Mouse (Mus musculus): ENCODE results near the gene Mycbp2. TPM values are rescaled to one million over a fixed set of nuclear protein-coding genes. Genes with fewer than 3 reads are reported as not detected.

The Mycbp2 gene
- total RNA-seq, 2 experiments from 2014 or later, result 154 to 162 TPM

GRCm38 (mm10) chr14:103114994-103115670 lies 231.5 kb downstream of the Mycbp2 start:
- intact Hi-C loops (cut with DNase I), result loop anchor here (5.0 kb wide), 1 partner anchor 37 kb away; no protein-coding TSS in a partner anchor
- no peak for DNase-seq (ENCODE audit: low spot score in 2 of 2)

DNA sequence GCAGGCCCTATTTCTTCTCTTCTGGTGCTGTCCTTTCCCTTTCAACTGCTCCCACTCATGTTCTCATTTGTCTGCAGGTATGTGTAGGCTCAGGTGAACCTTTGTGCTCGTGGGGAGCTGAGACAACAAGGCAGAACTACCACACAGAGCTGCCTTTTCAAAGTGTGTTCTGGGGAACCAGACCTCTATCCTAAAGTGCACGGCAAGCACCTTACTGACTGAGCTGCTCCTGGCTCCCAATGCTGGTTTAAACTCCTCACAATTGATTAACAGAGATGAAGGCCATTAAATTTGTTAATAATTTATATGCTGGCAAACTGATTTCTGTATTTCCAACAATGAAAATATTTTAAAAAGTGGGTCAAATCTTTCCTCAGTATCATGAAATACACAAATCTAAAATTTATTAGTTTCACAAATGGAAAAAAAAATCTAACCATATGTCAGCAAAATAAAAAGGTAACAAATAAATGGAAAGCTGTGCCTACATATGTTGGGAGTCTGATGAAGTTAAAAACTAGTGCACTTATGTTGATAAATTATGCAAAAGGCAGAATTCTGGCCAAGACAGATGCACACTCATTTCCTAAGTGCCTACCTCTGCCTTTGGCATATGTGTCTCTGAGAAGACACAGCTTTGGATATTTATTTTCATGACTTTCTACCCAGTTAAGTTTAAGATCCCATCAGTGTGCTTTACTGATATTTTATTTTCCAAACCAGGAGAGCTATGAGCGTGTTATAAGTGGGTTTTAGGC lies 233.8 kb downstream of the Mycbp2 start:
- intact Hi-C loops (cut with DNase I), result loop anchor here (5.0 kb wide), 1 partner anchor 40 kb away; no protein-coding TSS in a partner anchor
- DNase-seq (ENCODE audit: low spot score in 2 of 2), result no peak

DNA sequence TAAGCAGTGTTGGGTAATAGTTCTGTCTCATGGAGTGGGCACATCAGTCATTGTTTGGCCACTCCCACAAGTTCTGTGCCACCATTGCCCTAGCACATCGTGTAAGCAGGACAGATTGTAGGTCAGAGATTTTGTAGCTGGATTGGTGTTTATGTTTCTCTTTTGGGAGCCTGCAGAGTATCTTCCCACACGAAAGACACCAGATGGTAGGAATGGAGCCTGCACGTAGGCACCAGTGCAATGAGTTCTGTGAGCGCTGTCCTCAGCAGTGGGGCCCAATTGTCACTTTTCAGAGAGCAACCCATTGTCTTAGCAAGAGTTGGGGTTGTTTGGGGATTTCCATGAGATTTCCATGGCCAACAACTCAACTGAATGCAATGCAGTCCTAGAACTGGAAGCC lies 236.6 kb downstream of the Mycbp2 start:
- peak; percentile 27 to 88 for DNase-seq (ENCODE audit: low spot score in 2 of 2)
- intact Hi-C loops (cut with DNase I), result loop anchor here (5.0 kb wide), 1 partner anchor 42 kb away; no protein-coding TSS in a partner anchor

DNA sequence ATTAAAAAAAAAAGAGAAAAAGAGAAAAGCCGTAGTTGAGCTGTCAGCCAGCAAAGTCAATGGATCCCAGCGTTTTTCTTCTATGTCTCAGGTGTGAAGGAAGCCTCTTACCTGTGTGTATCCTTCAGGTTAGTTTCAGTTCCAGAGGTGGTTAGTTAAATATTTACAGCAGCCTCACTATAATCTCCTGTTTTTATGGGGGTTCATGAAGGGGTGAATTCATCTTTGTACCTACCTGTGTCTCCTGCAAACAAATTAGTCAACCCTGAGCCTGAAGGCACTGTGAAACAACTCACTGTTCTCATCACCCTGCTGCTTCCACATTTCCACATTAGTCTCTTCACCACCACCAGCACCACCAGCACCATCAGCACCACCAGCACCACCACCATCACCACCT lies 240.3 kb downstream of the Mycbp2 start:
- DNase-seq (ENCODE audit: low spot score in 2 of 2), result no peak
- intact Hi-C loops (cut with DNase I), result no loop called here

GRCm38 (mm10) chr14:103102731-103103335 lies 243.8 kb downstream of the Mycbp2 start:
- intact Hi-C loops (cut with DNase I), result no loop called here
- no peak for DNase-seq (ENCODE audit: low spot score in 2 of 2)

- intact Hi-C loops (cut with DNase I), result no loop called here
- DNase-seq (ENCODE audit: low spot score in 2 of 2), result no peak
Measured at GRCm38 (mm10) chr14:103102246-103102645, 244.4 kb downstream of the Mycbp2 start.

- intact Hi-C loops (cut with DNase I), result no loop called here
Measured at GRCm38 (mm10) chr14:103101171-103101570, 245.4 kb downstream of the Mycbp2 start.

DNA sequence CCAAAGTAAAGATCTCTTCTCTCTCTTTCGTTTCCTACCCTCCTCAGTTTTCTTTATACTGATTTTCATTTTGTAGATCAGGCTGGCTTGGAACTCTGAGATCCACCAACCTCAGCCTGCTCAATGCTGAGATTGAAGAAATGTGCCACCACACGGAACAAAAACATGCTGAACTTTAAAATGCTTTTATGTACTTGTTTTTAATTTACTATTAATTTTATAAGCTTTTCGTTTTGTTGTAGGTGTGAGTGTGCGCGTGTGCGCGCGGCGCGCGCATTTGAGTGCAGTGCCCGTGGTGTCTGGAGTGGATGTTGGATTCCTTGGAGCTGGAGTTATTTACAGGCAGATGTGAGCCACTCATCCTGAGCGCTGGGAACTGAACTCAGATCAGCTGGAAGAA lies 246.3 kb downstream of the Mycbp2 start:
- DNase-seq (ENCODE audit: low spot score in 2 of 2), result no peak
- intact Hi-C loops (cut with DNase I), result no loop called here

More at GRCm38 (mm10) chr14:103101171-103101570, 245.4 kb downstream of the Mycbp2 start:
- no peak for DNase-seq (ENCODE audit: low spot score in 2 of 2)

DNA sequence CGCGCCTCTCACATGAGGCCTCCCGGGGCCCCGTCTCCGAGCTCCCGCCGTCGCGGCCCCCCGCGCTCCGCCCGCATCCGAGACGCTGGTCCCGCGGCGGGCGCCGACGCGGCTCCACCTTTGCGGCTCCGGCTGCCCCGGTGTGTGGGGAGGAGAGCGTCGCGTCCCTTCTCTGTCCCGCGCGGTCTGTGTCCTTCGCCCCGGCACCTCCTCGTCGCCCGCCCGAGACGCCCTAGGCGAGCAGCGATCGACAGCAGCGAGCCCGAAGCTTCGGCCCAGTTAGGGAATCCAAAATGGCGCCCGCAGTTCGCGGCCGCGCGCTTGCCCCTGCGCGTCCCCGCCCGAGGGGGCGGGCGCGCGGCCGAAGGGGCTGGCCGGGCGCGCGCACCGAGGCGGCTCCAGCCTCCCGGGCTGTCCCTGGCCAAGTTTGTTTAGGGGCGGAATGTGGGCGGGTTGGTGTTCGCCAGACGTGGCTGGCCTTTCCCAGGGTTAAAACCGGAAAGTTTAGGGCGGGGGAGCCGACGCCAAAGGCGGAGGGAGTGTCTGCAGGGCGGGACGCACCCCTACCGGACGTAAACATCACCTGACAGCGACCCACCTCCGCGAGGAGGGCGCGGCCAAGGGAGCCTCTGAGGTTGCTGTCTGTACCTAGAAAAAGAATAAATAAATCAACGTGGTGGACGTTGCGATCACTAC lies 247.2 kb downstream of the Mycbp2 start, which contains the start of gene Fbxl3:
Gene Fbxl3 (minus strand): TSS at position 329 of the 696 bp plus-strand sequence.
- peak; percentile 84 to 90 for DNase-seq (ENCODE audit: low spot score in 2 of 2)
- intact Hi-C loops (cut with DNase I), result loop anchor here (1.0 kb wide), 1 partner anchor 29 kb away; the partner anchor contains the start of gene Cln5

DNA sequence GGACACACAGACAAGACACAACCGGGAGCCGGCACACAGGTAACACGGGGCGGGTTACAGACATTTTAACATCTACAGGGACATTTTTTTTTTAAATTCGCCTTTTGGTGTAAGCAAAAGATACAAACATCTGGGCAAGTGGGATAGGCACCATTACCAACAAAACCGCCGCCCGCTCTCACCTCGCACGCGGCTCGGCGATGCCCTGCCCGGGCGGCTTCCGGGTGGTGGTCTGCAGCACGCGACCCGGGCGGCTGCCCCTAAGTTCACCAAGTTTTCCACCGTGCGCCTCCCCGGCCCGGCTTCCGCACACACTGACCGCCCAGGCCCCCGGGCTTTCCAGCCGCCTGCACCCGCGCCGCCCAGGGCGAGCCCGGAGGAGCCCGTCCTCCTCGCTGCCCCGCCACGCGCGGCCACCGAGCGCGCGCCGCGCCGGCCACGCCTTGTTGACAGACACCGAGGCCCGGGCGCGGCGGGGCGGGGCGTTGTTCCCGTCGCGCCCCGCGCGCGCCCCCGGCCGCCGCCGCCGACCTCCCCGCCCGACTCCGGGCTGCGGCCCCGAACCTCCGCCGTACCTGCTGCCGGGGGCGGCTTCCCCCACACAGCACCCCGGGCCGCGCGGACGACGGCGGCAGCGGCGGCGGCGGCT lies 247.9 kb downstream of the Mycbp2 start:
- intact Hi-C loops (cut with DNase I), result loop anchor here (1.0 kb wide), 1 partner anchor 28 kb away; the partner anchor contains the start of gene Cln5
- peak; percentile 71 to 83 for DNase-seq (ENCODE audit: low spot score in 2 of 2)

DNA sequence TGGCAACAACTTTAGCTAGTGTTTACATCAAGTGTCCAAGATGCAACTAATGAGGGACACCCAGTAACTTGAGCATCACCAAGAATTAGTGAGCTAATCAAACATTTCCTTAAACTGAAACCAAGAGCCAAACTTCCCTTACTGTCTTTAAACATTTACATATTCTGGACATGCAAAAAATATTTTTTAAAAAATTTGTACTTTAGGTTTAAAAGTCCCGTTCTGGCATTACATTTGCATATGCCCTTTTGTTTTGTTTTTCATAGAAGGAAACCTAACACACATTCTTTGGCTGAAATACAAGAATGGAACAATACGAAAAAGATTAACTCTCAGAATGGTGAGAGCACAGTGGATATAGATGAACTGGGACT lies 248.4 kb downstream of the Mycbp2 start:
- DNase-seq (ENCODE audit: low spot score in 2 of 2), result no peak
- intact Hi-C loops (cut with DNase I), result no loop called here

GRCm38 (mm10) chr14:103096621-103097020 lies 250.0 kb downstream of the Mycbp2 start:
- intact Hi-C loops (cut with DNase I), result no loop called here

DNA sequence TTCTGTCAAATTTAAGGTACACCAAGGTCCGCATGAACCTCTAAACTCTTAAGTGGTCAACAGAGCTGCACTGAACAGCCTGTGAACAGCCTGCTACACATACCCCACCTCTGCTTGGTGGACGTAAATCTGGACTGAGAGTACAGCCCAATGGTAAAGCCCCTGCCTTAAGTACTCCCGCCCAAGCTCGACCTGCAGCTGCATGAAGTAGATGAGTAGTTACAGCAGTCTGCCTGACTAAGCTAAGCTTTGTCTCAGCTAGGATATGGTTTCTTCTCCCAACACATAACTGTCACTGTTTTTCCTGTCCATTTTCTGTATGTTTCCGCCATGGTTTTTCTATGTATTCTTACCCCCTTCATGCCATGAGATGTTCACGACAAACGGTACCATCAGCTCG lies 250.8 kb downstream of the Mycbp2 start:
- intact Hi-C loops (cut with DNase I), result no loop called here
- DNase-seq (ENCODE audit: low spot score in 2 of 2), result no peak

More at GRCm38 (mm10) chr14:103096621-103097020, 250.0 kb downstream of the Mycbp2 start:
- DNase-seq (ENCODE audit: low spot score in 2 of 2), result no peak

- DNase-seq (ENCODE audit: low spot score in 2 of 2), result no peak
- intact Hi-C loops (cut with DNase I), result no loop called here
Measured at GRCm38 (mm10) chr14:103095036-103095435, 251.6 kb downstream of the Mycbp2 start.

- intact Hi-C loops (cut with DNase I), result no loop called here
- DNase-seq (ENCODE audit: low spot score in 2 of 2), result no peak
Measured at GRCm38 (mm10) chr14:103093670-103094069, 252.9 kb downstream of the Mycbp2 start.

DNA sequence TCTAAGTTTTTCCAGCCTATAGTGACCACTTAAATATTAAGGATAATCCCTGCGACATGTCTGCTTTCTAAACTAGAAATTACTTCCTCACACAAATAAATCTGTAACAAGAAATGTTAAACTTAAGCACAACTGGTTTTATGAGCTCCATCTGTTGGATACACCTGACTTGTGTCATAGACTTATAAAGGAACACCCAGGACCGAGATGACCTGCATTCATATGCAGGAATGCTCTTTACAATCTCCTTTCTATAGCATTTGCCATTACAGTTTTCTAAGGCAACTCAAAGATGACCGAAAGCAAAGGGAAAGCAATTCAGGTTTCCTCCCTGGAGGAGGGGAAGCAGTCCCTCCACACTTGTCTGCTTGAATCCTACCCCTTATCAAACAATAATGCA lies 253.4 kb downstream of the Mycbp2 start:
- DNase-seq (ENCODE audit: low spot score in 2 of 2), result no peak
- intact Hi-C loops (cut with DNase I), result no loop called here

DNA sequence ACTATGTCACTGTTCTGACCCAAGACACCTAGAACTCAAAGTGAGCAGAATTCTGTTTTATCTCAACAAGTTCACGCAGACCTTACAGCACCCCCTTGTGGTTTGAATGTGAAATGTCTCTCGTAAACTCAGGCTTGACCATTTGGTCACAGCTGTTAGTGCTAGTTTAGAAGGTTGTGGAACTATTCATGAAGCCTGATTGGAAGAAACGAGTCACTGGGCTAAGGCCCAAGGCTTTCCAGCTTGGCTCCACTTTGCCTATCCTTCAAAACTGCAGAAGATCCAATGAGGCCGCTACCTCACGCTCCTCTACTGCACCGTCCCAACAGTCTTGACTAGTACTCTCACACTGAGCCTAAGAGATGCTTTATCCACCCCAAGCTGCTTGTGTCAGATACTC lies 258.0 kb downstream of the Mycbp2 start:
- intact Hi-C loops (cut with DNase I), result no loop called here
- DNase-seq (ENCODE audit: low spot score in 2 of 2), result peak in 1 of 2 experiments; percentile 55

DNA sequence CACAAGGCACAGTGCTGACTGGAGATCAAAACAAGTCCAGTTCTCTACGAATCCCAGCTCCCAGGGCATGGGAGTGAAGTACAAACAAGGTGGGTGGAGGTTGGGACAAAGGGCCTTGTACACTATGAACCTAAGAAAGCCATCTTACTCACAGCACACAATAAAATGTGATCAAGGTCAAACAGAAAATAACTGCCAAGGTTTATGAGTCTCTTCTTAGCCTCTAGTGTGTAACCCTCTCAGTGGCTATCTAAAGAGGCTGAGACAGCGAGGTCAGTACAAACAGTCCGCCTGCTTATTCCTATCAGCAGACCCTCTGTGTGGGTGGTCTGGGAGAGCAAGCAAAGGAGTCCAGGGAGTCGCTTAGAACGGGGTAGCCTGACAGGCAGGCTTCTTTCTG lies 258.8 kb downstream of the Mycbp2 start:
- no peak for DNase-seq (ENCODE audit: low spot score in 2 of 2)
- intact Hi-C loops (cut with DNase I), result no loop called here

DNA sequence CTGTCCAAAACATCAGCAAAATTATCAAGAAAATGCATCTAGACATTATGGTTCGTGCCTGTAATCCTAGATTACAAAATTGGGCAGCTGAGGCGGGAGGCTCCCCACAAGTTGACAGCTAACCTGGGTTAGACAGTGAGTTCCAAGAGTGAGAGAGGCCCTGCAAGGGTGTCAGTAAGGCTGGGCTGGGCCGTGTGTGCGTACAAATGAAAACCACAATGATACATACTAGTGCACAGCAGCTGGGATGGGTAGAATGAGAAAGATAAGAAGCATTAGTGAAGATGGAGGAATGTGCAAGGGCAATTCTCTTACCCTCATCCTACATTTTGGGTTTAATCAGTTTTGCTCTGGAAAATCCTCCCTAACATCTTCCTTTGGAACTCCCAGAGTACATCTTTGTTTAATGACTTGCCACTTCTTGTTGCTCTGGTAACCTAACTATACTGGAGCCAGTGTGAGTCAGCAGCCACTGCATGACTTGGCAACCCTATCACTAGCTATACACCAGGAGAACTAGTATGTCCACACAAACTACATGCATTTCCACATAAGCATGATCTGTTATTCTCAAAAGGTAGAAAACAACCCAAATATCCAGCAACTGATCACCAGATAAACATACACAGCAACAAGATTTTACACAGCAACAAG lies 259.8 kb downstream of the Mycbp2 start:
- intact Hi-C loops (cut with DNase I), result no loop called here

More for the DNA sequence above, 259.8 kb downstream of the Mycbp2 start:
- peak in 1 of 2 experiments; percentile 76 for DNase-seq (ENCODE audit: low spot score in 2 of 2)
